Mouse (Mus musculus): ENCODE measurements around the gene Urb2. TPM values are rescaled to one million over a fixed set of nuclear protein-coding genes. Genes with fewer than 3 reads are reported as not detected.

The Urb2 gene
- polyA plus RNA-seq, 1 experiment: 2.5 TPM

DNA sequence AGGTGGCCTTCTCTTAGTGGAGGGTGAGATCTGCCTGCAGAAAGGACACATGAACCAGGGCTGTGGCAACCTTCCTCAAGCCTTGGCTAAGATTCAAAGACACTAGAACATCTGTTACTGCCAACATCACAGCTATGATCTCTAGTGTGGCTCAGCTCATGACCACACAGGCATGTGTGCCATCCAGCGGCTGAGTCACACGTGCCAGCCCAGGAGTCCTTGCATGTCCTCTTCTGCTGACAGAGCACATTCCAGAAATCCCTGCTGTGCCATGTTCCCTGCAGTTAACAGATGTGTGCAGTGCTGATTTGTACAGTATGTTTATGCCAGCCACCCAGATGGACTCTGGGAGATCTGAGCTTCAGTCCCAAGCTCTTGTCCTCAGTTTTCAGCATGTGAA is 21.7 kb upstream of the Urb2 start:
- TF ChIP-seq GATA1 (IDR thresholded peaks at IDR 0.05; ENCODE audit: low read length): no peak

DNA sequence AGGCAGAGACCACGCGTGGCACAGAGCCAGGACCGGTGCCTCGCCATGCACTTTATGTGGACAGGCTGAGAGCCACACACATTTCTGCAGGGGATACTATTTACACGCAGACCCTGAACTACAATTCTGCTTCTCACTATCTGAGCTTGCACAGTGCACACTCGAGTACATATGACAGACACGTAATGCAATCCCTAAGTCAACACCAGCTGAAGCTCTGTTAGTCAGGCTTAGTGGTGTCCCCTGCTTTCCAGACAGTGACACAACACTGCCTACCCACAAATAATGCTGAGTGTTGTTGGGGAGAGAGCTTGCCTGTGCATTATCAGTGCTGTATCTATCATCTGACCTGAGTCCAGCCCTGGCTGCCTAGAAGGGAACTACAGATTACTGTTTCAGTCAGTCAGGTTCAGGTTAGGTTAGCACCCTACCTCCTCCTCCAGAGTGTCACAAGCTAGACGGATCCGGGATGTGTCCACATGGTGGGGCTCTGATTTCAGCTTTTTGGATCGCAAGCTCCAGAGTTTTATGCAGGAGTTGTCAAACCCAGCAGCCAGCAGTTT is 18.7 kb upstream of the Urb2 start:
- TF ChIP-seq GATA1 (IDR thresholded peaks at IDR 0.05; ENCODE audit: low read length): no peak

DNA sequence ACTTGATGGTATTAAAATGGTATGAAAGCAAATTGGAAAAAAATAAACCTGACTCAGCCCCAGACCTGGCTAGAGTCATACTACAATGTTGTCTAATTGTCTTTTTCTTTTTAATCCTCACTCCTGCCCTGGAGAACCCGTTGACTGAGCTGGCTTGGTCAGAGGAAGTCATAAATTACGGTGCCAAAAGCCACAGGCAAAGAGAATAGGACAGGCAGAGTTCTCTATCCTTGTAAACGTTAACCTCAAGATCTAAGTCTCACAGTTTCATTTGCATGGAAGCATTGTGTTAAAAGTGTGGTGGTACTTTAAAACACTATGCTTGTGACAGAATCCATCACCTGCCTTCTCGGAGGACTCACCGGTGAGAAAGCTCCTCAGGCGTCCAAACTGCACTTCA is 13.5 kb upstream of the Urb2 start:
- TF ChIP-seq GATA1 (IDR thresholded peaks at IDR 0.05; ENCODE audit: low read length): no peak

DNA sequence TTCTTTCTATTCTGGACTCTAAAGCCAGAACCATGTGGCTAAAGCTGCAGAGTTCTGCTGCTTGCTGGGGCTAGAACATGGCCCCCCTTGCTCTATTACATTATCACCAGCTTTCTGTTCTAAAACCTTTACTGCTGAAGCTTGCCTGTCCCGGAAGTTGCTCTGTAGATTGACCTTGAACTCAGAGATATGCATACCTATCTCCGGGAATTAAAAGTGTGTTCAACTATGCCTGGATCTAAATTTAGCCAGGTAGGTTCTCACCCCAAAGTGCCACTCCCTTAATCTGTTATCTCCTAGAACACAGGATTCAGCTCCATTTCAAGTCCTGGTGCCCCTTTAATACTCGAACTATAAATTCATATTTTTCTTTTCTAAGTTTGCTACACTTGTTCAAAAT is 9.7 kb upstream of the Urb2 start:
- TF ChIP-seq GATA1 (IDR thresholded peaks at IDR 0.05; ENCODE audit: low read length): no peak

DNA sequence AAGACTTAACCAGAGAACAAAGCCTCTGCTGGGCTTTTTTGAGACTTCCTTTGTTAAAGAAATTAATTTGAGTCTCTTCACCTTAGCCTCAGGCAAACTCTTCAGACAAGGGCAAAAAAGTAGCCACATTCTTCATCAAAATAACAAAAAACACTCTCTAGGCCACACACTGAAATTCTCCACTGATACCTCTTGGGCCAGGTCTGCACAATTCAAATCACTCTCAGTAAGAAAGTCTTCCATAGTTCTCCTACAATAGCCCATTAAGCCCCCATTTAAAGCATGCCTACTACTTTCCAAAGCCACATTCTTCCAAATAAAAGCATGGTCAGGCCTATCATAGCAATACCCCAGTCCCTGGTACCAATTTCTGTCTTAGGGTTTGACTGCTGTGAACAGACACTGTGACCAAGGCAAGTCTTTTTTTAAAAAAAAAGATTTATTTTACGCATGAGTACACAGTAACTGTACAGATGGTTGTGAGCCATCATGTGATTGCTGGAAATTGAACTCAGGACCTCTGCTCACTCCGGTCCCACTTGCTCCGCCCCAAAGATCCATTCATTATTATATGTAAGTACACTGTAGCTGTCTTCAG is 9.2 kb upstream of the Urb2 start:
- TF ChIP-seq GATA1 (IDR thresholded peaks at IDR 0.05; ENCODE audit: low read length): no peak

DNA sequence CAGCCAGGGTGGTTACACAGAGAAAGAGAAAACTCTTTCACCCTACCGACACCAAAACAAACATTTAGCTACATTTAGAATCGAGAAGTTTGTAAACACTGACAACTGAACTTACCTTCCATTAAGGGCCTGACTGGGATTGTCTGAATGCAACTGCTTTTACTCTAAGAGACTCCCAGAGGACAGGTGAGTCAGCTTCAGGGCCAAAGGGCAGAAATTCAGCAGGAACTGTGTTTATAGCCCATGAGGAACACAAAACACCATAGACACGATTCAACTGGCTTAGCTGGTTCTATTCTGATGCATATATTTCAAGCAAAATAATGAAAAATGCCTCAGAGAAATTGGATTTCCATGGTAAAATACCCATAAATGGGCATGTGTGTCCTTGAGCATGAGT is 6.6 kb upstream of the Urb2 start:
- no peak for TF ChIP-seq GATA1 (IDR thresholded peaks at IDR 0.05; ENCODE audit: low read length)

DNA sequence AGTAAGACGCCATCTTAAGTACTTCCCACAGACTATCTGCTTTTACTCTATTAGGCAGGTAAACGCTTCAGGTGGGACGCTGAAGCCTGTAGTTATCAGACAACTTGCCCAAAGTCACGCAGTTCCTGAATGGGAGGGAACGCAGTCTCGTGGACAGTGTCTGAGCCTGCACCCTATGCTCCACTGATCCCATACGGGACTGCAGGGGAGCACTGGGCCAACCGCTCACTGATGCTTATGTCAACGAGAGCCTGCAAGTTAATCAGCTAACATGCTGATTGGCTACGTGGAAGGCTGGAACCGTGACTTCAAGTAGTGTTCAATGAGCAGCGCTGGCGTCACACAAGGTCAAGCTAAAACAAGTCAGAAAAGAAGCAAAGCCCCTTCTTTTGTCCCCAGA is 1.5 kb upstream of the Urb2 start:
- TF ChIP-seq GATA1 (IDR thresholded peaks at IDR 0.05; ENCODE audit: low read length): no peak

DNA sequence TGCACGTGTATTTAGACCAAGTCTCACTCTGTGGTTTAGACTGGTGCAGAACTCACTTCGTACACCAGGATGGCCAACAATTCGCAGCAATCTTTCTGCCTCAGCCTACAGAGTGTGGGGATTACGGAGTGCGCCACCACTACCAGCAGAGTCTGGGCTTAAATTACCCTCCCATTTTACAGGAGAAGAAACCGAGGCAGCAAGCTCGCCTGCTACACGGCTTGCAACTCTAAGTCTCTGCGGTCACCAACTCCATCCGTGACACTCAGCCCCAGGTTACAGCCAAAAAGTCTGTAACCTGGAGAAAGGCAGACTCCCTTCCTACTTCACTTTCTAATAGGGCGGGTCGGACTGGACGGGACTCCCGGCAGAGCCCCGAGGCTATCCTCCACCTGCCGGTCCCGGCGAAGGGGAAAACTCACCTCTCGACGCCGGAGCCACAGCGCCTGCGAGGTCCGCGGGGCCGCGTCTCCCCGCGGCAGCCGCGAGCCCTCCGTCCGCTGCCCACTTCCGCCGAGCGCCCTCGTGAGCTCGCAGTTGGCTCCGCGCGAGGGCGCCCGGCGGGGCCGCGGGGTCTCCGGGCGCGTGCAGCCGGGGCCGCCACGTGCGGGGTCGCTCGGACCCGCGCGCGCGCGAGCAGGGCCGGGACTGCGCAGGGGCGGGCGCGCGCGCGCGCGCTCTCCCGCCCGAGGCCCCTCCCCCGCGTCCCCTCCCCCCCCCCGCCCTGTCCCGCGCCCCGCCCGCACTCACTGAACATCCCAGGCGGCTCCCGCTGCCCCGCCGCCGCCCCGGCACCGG is 670 bp upstream of the Urb2 start:
- no peak for TF ChIP-seq GATA1 (IDR thresholded peaks at IDR 0.05; ENCODE audit: low read length)

DNA sequence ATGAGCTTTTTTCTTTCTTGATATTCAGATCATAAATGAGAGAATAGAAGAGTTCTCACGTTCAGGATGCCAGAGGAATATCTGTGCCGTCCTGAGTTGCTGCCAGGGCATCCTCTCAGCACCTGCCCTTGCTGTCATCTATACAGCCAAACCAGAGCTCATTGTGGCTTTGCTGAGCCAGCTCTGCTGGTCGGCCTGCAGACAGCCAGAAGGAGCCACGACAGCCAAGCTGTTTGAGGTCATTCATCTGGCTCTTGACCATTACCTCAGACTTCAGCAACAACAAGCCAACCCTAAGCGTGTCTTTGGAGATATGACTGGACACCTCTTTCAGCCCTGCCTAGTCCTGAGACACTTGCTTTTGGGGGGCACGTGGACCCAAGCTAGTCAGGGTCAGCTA is 6.5 kb downstream of the Urb2 start:
- TF ChIP-seq GATA1 (IDR thresholded peaks at IDR 0.05; ENCODE audit: low read length): no peak

DNA sequence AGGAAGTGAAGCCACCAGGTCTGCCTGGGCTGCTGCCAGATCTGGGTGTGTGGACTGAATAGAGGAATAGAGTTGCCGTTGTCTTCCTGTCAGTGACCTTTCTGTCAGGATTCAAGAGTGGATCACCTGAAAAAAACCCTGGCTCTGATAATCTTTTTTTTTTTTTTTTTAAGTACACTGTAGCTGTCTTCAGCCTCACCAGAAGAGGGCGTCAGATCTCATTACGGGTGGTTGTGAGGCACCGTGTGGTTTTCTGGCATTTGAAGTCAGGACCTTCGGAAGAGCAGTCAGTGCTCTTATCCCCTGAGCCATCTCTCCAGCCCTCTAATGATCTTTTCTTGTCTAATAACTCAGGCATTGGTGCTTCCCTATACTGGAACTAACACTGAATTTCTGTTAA is 12.1 kb downstream of the Urb2 start:
- TF ChIP-seq GATA1 (IDR thresholded peaks at IDR 0.05; ENCODE audit: low read length): no peak

DNA sequence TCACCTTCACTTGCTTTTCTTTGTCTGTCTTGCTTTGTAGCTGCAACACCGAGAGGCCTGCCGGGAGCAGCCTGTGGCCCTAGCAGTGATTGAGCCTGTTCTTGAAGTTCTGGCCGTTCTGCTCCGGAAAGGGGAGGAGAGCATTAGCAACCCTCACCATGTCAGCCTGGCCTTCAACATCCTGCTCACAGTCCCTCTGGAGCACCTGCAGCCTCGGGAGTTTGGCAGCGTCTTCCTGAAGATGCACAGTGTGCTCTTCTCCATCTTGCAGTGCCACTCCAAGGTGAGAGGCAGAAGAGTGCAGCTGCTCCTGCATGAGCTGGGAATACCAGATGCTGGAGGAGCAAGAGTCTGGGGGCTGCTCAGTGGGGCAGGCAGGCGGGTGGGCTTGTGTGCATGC is 16.8 kb downstream of the Urb2 start:
- TF ChIP-seq GATA1 (IDR thresholded peaks at IDR 0.05; ENCODE audit: low read length): no peak

DNA sequence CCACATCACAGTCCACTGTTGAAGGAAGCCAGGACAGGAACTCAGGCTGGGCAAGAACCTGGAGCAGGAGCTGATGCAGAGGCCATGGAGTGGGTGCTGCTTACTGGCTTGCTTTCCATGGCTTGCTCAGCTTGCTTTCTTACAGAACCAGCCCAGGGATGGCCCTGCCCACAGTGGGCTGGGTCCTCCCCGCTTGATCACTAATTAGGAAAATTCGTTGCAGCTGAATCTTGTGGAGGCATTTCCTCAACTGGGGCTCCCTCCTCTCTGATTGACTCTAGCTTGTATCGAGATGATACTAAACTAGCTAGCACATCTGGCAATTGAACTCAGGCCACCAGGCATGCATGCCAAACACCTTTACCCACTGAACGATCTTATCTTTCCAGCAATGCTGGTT is 18.0 kb downstream of the Urb2 start:
- TF ChIP-seq GATA1 (IDR thresholded peaks at IDR 0.05; ENCODE audit: low read length): no peak

DNA sequence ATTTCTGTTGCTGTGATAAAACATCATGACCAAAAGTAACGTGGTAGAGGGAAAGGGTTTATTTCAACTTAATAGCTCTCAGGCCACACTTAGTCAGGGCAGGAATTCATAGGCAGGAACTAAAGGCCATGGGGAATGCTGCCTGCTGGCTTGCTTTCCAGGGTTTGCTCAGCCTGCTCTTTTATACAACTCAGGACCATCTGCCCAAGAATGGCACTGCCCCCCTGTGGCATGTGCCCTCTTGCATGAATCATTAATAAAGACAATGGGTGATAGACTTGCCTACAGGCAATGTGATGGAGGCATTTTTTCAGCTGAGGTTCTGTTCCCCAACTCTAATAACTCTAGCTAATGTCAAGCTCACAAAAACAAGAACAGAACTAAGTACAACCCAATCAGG is 20.9 kb downstream of the Urb2 start:
- TF ChIP-seq GATA1 (IDR thresholded peaks at IDR 0.05; ENCODE audit: low read length): no peak

DNA sequence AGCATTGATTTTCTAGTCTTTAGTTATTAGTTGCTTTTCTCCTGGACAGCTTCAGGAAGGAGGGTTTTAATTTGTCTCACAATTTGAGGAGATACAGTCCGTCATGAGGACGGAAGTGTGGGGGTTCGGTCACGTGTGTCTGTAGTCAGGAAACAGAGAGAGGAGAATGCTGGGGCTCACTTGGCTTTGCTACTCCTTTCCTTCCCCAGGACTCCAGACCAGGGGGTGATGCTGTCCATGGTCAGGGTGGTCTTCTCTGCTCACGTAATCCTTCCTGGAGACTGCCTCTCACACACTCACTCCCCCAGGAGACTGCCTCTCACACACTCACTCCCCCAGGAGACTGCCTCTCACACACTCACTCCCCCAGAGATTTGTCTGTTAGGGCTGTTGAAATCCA is 23.1 kb downstream of the Urb2 start:
- no peak for TF ChIP-seq GATA1 (IDR thresholded peaks at IDR 0.05; ENCODE audit: low read length)

DNA sequence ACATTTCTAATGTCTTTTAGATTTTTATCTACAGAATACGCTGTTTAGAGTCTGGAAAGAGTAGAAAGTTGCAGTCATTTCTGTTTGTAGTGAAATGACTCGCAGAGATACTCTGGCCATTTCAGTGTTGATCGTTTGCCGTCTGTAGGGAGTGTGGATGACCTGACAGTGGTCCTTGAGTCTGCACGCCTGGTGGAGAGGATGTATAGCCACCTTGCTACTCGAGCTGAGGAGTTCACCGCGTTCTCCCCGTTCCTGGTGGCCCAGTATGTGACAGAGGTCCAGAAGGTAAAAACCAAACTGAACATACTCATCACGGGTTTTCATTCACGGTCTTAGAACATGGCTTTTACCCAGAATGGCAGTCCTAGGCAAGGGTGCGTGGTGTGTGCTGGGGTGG is 23.6 kb downstream of the Urb2 start:
- no peak for TF ChIP-seq GATA1 (IDR thresholded peaks at IDR 0.05; ENCODE audit: low read length)

DNA sequence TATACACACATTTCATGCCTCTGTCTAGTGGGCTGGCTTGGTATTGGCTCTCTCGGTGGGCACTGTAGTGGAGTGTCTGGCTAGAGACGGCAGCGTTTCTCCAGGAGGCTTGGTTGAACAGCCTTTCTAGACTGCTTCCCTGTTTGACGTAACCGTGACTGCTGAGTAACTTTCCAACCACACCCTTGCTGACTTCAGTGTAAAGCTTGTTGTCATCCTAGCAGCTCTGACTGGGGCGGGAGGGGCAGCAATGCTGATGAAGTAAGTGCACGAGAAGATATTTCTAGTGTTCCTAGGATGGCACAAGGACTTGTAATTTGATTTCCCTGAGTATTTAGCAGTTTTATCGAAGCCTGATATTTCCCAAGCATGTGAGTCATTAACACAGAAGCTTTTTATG is 24.5 kb downstream of the Urb2 start:
- TF ChIP-seq GATA1 (IDR thresholded peaks at IDR 0.05; ENCODE audit: low read length): no peak

DNA sequence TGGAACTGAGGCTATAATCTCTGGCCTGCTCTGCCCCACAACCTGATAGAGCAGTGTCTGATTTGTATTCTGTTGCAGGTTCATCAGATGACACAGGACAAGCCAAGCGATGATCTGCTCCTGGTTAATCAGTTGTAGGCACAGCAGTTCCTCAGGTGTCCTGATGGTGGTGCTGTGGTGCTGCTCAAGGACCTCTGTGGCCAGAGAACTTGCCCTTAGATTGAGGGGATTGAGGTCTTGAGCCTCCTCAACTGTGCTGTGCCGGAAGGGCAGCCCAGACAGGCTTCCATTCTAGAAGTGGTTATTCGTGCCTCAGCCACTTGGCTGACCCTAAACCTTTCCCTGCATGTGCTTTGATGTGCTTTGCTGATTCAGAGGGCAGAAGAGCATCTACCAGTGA is 30.8 kb downstream of the Urb2 start:
- TF ChIP-seq GATA1 (IDR thresholded peaks at IDR 0.05; ENCODE audit: low read length): no peak

All from G1E-ER4 (cell line).